Comparison of ENCODE assay signal across 8 mouse cellular contexts in genomic region chr9:63144502-63145248, GRCm38 (mm10). TPM values are rescaled to one million over a fixed set of nuclear protein-coding genes. Genes with fewer than 3 reads are reported as not detected.
DNase-seq lines count a peak whose midpoint lies in the region; ATAC-seq lines count a peak whose summit lies in the region.

No protein-coding gene starts in this region.

- no peak for DNase-seq in heart, adult 9 months (ENCODE audit: low spot score in 2 of 2)
- peak; percentile 35 for DNase-seq in embryonic facial prominence, embryonic 11.5 days (ENCODE audit: low spot score)
- DNase-seq in hindbrain, embryonic 14.5 days (ENCODE audit: low spot score), result no peak
- DNase-seq in layer of hippocampus, postnatal 14 days (ENCODE audit: low spot score in 2 of 2), result no peak
- DNase-seq in frontal cortex, postnatal 14 days (ENCODE audit: low spot score in 2 of 2), result no peak

- peaks cover 3 to 47% of the 10 kb centered on the region in 2 experiments; a peak in 3 of 4 replicates for H3K4me1 ChIP-seq in heart, embryonic 14.5 days (ENCODE audit: control insufficient read depth in 2 of 2, insufficient read depth in 2 of 2, low read length in 2 of 2)
- peaks cover 8% of the 10 kb centered on the region for H3K4me1 ChIP-seq in embryonic facial prominence, embryonic 11.5 days (ENCODE audit: control insufficient read depth, insufficient read depth, low read length)
- H3K4me1 ChIP-seq in hindbrain, embryonic 14.5 days (replicated peaks; ENCODE audit: control insufficient read depth, insufficient read depth, low read length), result peaks cover 6% of the 10 kb centered on the region; the same call in 1 of the 2 replicates
- peaks cover 64% of the 10 kb centered on the region for H3K4me1 ChIP-seq in midbrain, embryonic 15.5 days

- peak overlapping the region; percentile 56 for H3K4me2 ChIP-seq in heart, embryonic 14.5 days (ENCODE audit: low read length)
- peak overlapping the region; percentile 5 for H3K4me2 ChIP-seq in embryonic facial prominence, embryonic 11.5 days (ENCODE audit: low read depth, low read length)
- peak overlapping the region; percentile 60 for H3K4me2 ChIP-seq in hindbrain, embryonic 14.5 days (replicated peaks)
- 0 out of 2 replicates have a peak overlapping the region, but pooled peaks have one; percentile 24 for H3K4me2 ChIP-seq in midbrain, embryonic 15.5 days

- H3K4me3 ChIP-seq in heart, embryonic 14.5 days (ENCODE audit: control insufficient read depth in 1 of 2, insufficient read depth in 1 of 2, low read depth in 1 of 2, low read length in 2 of 2), result peak overlapping the region; percentile 4 to 34; a peak in 3 of 4 replicates
- peak overlapping the region; percentile 2; the same call in 1 of the 2 replicates for H3K4me3 ChIP-seq in embryonic facial prominence, embryonic 11.5 days (ENCODE audit: low read depth, low read length)
- H3K4me3 ChIP-seq in hindbrain, embryonic 14.5 days (replicated peaks; ENCODE audit: low read length), result peak overlapping the region; percentile 47
- peak overlapping the region; percentile 11 for H3K4me3 ChIP-seq in midbrain, embryonic 15.5 days

- H3K36me3 ChIP-seq in heart, embryonic 14.5 days (ENCODE audit: control insufficient read depth, insufficient read depth, low read length), result no peaks in the 10 kb centered on the region
- no peaks in the 10 kb centered on the region for H3K36me3 ChIP-seq in embryonic facial prominence, embryonic 11.5 days (replicated peaks; ENCODE audit: control insufficient read depth, insufficient read depth, low read depth, low read length)
- H3K36me3 ChIP-seq in hindbrain, embryonic 14.5 days (replicated peaks; ENCODE audit: control insufficient read depth, insufficient read depth), result no peaks in the 10 kb centered on the region
- H3K36me3 ChIP-seq in midbrain, embryonic 15.5 days (replicated peaks), result no peaks in the 10 kb centered on the region

- H3K27me3 ChIP-seq in heart, embryonic 14.5 days (ENCODE audit: control insufficient read depth, insufficient read depth, low read length), result peaks cover 100% of the 10 kb centered on the region
- H3K27me3 ChIP-seq in embryonic facial prominence, embryonic 11.5 days (ENCODE audit: control insufficient read depth, insufficient read depth, low read length), result peaks cover 98% of the 10 kb centered on the region
- H3K27me3 ChIP-seq in hindbrain, embryonic 14.5 days (ENCODE audit: control insufficient read depth, insufficient read depth, low read length), result peaks cover 96% of the 10 kb centered on the region
- peaks cover 92% of the 10 kb centered on the region for H3K27me3 ChIP-seq in midbrain, embryonic 15.5 days (replicated peaks)

- no peaks in the 10 kb centered on the region for H3K9me3 ChIP-seq in heart, embryonic 14.5 days (ENCODE audit: control insufficient read depth, low read length)
- H3K9me3 ChIP-seq in embryonic facial prominence, embryonic 11.5 days (replicated peaks; ENCODE audit: control insufficient read depth, low read length), result no peaks in the 10 kb centered on the region
- no peaks in the 10 kb centered on the region for H3K9me3 ChIP-seq in hindbrain, embryonic 14.5 days (ENCODE audit: control insufficient read depth, low read length)
- H3K9me3 ChIP-seq in midbrain, embryonic 15.5 days, result no peaks in the 10 kb centered on the region

- H3K27ac ChIP-seq in heart, embryonic 14.5 days (replicated peaks in 1 of 2; ENCODE audit: control insufficient read depth in 1 of 2, insufficient read depth in 1 of 2, low read depth in 2 of 2, low read length in 2 of 2), result no peak overlapping the region
- H3K27ac ChIP-seq in embryonic facial prominence, embryonic 11.5 days (replicated peaks; ENCODE audit: low read depth, low read length), result no peak overlapping the region
- H3K27ac ChIP-seq in hindbrain, embryonic 14.5 days, result peak overlapping the region; percentile 87
- no peak overlapping the region for H3K27ac ChIP-seq in midbrain, embryonic 15.5 days

- WGBS in heart, embryonic 14.5 days, result 1% methylated on average over 79 of the region's 80 CpGs
- WGBS in embryonic facial prominence, embryonic 11.5 days, result 1% methylated on average over 67 of the region's 80 CpGs
- WGBS in hindbrain, embryonic 14.5 days, result under 1% methylated on average over 76 of the region's 80 CpGs
- WGBS in midbrain, embryonic 15.5 days, result under 1% methylated on average over 79 of the region's 80 CpGs

- no peak overlapping the region for H3K9ac ChIP-seq in heart, embryonic 14.5 days (ENCODE audit: low read length)
- H3K9ac ChIP-seq in embryonic facial prominence, embryonic 11.5 days (replicated peaks; ENCODE audit: low read length), result no peak overlapping the region
- peak overlapping the region; percentile 68 for H3K9ac ChIP-seq in hindbrain, embryonic 14.5 days
- H3K9ac ChIP-seq in midbrain, embryonic 15.5 days, result no peak overlapping the region

- no peak for ATAC-seq in heart, embryonic 14.5 days (ENCODE audit: insufficient number of reproducible peaks, insufficient read depth, low FRiP score, low read depth)
- ATAC-seq in embryonic facial prominence, embryonic 11.5 days (replicated peaks; ENCODE audit: insufficient number of reproducible peaks, low FRiP score, low TSS enrichment, low read depth), result no peak
- no peak for ATAC-seq in hindbrain, embryonic 14.5 days (ENCODE audit: low FRiP score)
- ATAC-seq in midbrain, embryonic 15.5 days (replicated peaks), result no peak
- no peak for ATAC-seq in granulocyte monocyte progenitor cell, adult 5-6 weeks (replicated peaks; ENCODE audit: poor library complexity, severe bottlenecking)

RNA-seq across cellular contexts. Expression of gene Skor1, which starts 4.1 kb away (rescaled TPM):
- polyA plus RNA-seq in heart, embryonic 14.5 days (2014; fragmentation: Nextera tagmentation; extraction: Ambion mirVana), result not detected in 2 replicates
- 0.17 and 0.53 TPM in 2 replicates for polyA plus RNA-seq in embryonic facial prominence, embryonic 11.5 days (2014; fragmentation: Nextera tagmentation; extraction: Ambion mirVana)
- 19.5 and 21.5 TPM in 2 replicates for polyA plus RNA-seq in hindbrain, embryonic 14.5 days (2014; fragmentation: Nextera tagmentation; extraction: Ambion mirVana)
- polyA plus RNA-seq in midbrain, embryonic 15.5 days (2015; fragmentation: Nextera tagmentation; extraction: Ambion mirVana), result 1.6 and 1.9 TPM in 2 replicates
- total RNA-seq in layer of hippocampus, postnatal 14 days (2021), result under 1 TPM; 0.09 to 0.57 TPM
- total RNA-seq in granulocyte monocyte progenitor cell, adult 5-6 weeks (2014; fragmentation: Nextera tagmentation), result not detected in 2 replicates
- total RNA-seq in granulocyte monocyte progenitor cell, adult 5-6 weeks (2017), result not detected in 2 replicates

Comparison
In these comparisons a context has a peak if more than half of its experiments do, and no peak if none do; other contexts are left out.
1. H3K4me2 ChIP-seq: peak in every context shown above with its lines; median percentile 60 in hindbrain, embryonic 14.5 days; 56 in heart, embryonic 14.5 days; 24 in midbrain, embryonic 15.5 days; 5 in embryonic facial prominence, embryonic 11.5 days.